Mouse (Mus musculus) layer of hippocampus, postnatal 14 days (tissue): ENCODE results near the gene Ahcyl2. TPM values are rescaled to one million over a fixed set of nuclear protein-coding genes. Genes with fewer than 3 reads are reported as not detected.

Experiments
- DNase-seq, 2 experiments: peaks; one replicate each; pipeline ENCODE4 v3.0.0; 2021 to 2022; ENCODE audit warnings: low spot score in 2 of 2, mixed read lengths in 1 of 2
- total RNA-seq, 2 experiments: library from RNA; stranded (reverse); gene quantifications; 2 replicates each; pipeline ENCODE4 v1.2.3; 2021

The Ahcyl2 gene
- total RNA-seq, 2 experiments from 2014 or later: 160 to 162 TPM

- no peak for DNase-seq
Observed at GRCm38 (mm10) chr6:29848808-29849207, 81.0 kb downstream of the Ahcyl2 start.

GRCm38 (mm10) chr6:29850096-29850495, 82.3 kb downstream of the Ahcyl2 start:
- DNase-seq: no peak

GRCm38 (mm10) chr6:29850747-29851146, 82.9 kb downstream of the Ahcyl2 start:
- DNase-seq: no peak

GRCm38 (mm10) chr6:29851873-29852272, 84.1 kb downstream of the Ahcyl2 start:
- no peak for DNase-seq

- peak; percentile 82 to 84 for DNase-seq
Observed at GRCm38 (mm10) chr6:29853213-29853899, 85.5 kb downstream of the Ahcyl2 start.

- no peak for DNase-seq
Observed at GRCm38 (mm10) chr6:29853900-29854390, 86.1 kb downstream of the Ahcyl2 start.

- DNase-seq: no peak
Observed at GRCm38 (mm10) chr6:29858619-29859018, 90.8 kb downstream of the Ahcyl2 start.

- DNase-seq: no peak
Observed at GRCm38 (mm10) chr6:29859344-29859743, 91.5 kb downstream of the Ahcyl2 start.

- DNase-seq: no peak
Observed at GRCm38 (mm10) chr6:29860238-29860637, 92.4 kb downstream of the Ahcyl2 start.

GRCm38 (mm10) chr6:29864926-29865325, 97.1 kb downstream of the Ahcyl2 start:
- no peak for DNase-seq

- DNase-seq: no peak
Observed at GRCm38 (mm10) chr6:29866935-29867724, 99.3 kb downstream of the Ahcyl2 start.

- DNase-seq: no peak
Observed at GRCm38 (mm10) chr6:29868341-29868895, 100.6 kb downstream of the Ahcyl2 start.

- no peak for DNase-seq
Observed at GRCm38 (mm10) chr6:29873654-29874053, 105.8 kb downstream of the Ahcyl2 start.

GRCm38 (mm10) chr6:29875576-29875975, 107.8 kb downstream of the Ahcyl2 start:
- DNase-seq: no peak

- no peak for DNase-seq
Observed at GRCm38 (mm10) chr6:29876782-29877181, 109.0 kb downstream of the Ahcyl2 start.

GRCm38 (mm10) chr6:29879579-29879978, 111.8 kb downstream of the Ahcyl2 start:
- DNase-seq: no peak

- no peak for DNase-seq
Observed at GRCm38 (mm10) chr6:29880796-29881195, 113.0 kb downstream of the Ahcyl2 start.

- no peak for DNase-seq
Observed at GRCm38 (mm10) chr6:29881936-29882335, 114.1 kb downstream of the Ahcyl2 start.

- DNase-seq: no peak
Observed at GRCm38 (mm10) chr6:29882870-29883269, 115.1 kb downstream of the Ahcyl2 start.

GRCm38 (mm10) chr6:29891151-29891550, 123.3 kb downstream of the Ahcyl2 start:
- no peak for DNase-seq

GRCm38 (mm10) chr6:29896976-29897375, 129.2 kb downstream of the Ahcyl2 start:
- no peak for DNase-seq

GRCm38 (mm10) chr6:29901450-29901849, 133.6 kb downstream of the Ahcyl2 start:
- DNase-seq: no peak
